Mouse (Mus musculus) cerebral cortex, adult 2 months (tissue): ENCODE results near the gene Ninl.

Experiments used
- WGBS: fragments of 180-500 bp; shearing (Covaris S2); methylation state at CpG from one replicate; pipeline ENCODE4 v1.1.7; 2018; 5-methylcytosine and 5-hydroxymethylcytosine counted together

The Ninl gene

DNA sequence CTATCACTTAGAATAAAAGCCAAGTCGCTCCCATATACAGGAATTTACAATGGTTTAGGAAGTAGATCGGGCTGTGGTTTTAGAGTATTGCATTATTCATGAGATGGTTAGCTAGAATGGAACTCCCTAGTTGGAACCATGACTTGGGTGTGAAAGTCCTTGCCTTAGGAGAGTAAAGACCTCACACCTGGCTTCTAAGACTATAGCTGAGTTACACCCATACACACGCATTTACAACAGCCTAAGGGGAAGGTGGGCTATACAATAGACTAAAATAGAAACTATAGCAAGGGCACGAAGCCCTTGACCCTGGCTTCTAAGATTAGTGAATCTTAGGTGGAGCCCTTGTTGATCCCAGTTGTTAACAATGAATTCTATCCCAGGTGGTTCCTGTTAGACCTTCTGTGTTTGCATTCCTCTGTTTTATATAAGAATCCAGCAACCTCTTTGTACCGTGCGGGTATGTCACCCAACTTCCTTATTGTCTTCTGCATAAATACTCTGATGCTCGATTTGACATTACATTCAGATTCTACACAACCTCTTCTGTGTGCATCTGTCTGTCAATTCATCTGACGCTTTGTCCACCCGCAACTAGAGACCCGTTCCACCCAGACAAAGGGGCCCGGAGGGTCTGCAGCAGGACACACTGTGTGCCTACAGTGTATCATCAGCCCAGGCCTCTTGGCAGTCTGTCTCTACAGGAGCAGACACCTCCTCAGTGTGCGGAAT, 91.1 kb downstream of the Ninl start:
- 88% methylated on average over 12 of the region's 12 CpGs for WGBS

DNA sequence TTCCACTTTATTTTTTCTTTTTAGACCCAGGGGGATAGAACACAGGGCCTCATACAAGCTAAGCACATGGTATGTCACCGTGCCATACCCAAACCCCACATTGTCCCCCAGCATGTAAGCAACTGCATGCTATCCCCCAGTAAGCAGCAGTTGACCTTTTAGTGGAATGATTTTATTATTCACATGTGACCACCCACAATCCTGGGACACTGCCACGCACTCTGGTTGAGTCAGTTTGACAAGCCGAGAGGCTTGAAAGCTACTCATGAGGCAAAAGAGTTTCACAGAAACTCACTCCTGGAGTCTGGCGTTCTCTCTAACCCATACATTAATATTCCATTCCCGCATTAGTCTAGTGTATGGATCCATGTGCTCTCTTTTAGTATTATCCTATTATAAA, 91.8 kb downstream of the Ninl start:
- 84% methylated on average over 5 of the region's 5 CpGs for WGBS

DNA sequence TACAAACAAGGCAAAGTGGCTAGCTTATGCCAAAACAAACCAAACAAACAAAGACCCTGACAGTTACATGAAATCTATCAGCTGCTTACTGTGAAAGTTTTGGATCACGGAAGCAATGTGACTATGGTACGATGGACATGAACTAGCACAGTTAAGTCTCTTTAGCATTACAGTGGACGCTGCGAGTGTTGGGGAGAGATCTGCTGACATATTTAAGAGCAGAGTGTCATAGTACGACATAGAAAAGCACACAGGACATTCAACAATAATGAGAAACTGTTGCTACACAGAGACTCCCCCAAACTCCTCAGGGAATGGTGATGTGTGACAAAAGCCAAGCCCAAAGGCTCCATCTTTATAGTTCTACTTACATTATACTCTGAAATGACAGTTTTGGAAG, 95.2 kb downstream of the Ninl start:
- 94% methylated on average over 5 of the region's 5 CpGs for WGBS

DNA sequence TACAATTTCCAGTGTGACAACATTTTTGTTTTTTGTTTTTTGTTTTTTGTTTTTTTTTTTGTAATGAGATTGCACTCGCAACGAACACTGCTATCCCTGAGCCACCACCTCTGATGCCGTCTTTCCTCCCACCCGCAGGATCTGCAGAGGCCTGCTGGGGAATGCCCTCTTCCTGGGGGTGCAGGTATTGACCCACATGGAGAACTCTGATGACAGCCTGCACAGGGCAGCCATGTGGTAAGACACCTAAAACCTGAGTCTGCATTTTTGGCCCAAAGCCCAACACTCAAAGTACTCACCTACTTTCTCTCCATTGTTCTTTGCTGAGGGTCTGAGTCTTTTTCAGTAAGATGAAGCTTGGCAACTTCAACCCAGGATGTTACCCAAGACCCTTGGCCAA, 104.5 kb downstream of the Ninl start:
- 92% methylated on average over 4 of the region's 4 CpGs for WGBS

DNA sequence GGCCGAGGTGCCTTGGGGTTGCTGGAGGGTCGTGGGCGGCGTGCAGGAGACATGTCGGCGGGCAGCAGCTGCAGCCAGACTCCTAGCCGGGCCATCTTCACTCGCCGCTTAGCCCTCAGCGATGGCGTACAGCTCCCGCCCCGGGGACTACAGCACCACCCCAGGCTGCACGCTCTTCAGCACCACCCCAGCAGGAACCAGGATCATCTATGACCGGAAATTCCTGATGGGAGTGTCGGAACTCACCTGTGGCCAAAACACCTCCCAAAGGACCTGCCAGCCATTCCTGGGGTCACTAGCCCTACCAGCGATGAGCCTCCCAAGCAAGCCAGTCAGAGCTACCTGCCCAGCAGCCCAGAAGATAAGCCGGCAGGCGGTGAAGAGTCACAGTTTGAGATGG, 105.7 kb downstream of the Ninl start:
- WGBS: 89% methylated on average over 19 of the region's 19 CpGs

DNA sequence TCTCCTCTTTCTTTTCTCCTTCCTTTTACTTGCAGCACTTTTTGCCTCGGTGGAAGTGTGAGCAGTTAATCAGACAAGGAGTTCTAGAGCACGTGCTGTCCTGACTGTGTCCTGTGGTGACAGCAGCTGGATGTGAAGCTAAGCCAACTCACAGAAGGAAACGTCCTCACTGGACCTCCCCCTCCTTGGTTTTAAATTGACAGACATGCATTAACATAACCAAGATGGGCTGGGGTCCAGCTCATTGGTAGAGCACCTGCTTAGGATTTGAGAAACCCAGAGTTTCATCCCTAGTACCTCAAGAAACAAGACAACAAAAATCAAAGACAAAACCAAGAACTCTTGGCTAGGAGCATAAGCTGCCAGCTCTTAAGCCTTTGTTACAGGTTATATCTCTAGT, 108.4 kb downstream of the Ninl start:
- WGBS: 40% methylated on average over 3 of the region's 3 CpGs

DNA sequence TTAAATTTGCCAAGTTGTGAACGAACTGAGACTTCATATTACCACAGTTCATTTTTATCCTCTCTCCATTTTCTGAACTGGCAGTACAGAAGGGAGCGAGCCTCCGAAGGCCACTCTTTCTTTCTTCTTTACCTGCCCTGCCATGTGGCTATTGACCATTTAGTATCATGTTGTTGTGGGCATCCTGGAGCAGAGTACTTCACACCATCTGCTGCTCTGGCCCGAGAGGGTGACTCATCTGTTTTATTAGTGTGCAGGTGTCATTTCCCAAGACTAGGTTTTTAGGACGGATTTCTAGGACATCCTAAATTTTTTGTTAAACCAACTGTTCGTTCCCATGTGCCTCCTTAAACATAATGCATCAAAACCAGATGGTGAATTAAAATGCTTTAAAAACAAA, 110.0 kb downstream of the Ninl start:
- 85% methylated on average over 6 of the region's 6 CpGs for WGBS

DNA sequence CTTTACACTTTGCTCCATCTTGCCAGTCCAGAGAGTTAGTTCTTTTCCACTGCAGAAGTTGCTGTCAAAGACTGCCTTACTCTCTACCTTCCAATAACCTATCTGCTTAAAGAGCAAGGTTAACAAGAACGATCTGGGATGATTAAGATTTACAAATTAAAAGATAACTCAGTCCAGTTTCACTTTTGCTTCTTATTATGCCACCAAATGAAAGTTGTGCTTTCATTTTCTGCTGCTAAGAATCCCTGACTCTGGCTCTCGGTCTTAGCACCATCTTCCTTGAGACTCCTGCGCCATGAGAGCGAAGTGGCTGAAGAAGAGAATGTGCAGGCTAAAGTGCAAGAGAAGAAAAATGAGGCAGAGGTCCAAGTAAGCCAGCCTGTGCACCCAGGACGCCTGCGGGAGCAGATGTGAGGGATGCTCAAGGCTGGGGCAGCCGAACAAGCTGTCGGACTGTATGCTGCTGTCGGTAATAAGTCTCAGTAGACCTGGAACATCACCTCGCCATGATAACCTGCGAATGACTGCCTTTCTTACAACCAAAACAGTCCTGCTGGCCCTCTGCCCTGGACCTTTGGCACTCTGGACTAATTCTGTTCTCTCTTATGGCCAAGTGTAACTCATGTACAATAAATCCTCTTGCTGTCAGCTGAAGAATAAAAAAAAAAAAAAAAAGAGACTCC, 112.0 kb downstream of the Ninl start:
- WGBS: 89% methylated on average over 11 of the region's 11 CpGs

DNA sequence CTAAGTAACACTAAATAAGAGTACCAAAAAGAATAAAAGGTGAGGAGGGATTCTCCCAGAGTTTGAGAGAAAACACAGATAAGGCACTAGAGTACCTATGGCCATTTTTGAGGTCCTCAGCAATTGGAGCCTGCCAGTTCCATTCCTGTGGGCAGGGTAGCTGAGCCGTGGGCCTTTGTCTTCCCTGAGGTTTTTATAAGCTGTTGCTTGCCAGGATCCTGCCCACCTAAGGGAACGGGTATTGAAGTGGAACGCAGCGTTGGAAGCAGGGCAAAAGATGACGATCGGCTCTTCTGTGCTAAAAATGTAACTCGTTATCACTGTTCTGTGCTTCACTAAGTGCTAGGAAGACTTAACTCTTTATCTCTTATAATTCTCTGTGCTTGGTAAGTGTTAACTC, 115.7 kb downstream of the Ninl start:
- 36% methylated on average over 7 of the region's 7 CpGs for WGBS

DNA sequence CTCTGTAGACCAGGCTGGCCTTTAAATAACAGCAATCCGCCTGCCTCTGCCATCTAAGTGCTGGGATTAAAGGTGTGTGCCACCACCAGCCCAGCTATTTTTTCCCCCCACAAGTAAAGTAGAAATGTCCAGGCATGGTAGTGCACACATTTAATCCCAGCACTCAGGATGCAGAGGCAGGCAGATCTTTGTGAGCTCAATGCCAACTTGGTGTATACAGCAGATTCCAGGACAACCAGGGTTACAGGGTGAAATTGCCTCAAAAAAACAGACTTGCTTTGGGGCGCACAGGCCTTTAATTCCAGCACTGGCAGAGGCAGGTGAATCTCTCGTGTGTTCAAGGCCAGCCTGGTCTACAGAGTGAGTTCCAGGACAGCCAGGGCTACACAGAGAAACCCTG, 116.2 kb downstream of the Ninl start:
- 92% methylated on average over 3 of the region's 3 CpGs for WGBS

DNA sequence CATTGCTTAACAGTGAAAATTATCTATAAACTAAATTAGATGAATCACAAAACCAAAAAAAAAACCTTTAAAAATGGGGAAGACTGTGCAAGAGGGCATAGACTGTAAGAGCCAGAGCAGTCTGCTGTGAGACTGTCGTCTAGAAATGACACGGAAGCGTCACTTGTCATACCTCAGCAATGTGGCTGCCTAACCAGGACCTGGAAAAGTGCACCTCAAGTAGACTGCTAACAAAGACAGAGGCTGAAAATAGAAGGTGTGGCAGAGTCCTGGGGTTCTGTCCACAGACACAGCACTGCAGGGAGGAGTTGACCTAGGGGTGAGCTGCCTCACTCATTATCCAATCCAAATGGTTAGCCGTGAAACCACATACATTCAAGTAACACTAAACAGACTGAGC, 117.0 kb downstream of the Ninl start:
- 69% methylated on average over 4 of the region's 4 CpGs for WGBS

DNA sequence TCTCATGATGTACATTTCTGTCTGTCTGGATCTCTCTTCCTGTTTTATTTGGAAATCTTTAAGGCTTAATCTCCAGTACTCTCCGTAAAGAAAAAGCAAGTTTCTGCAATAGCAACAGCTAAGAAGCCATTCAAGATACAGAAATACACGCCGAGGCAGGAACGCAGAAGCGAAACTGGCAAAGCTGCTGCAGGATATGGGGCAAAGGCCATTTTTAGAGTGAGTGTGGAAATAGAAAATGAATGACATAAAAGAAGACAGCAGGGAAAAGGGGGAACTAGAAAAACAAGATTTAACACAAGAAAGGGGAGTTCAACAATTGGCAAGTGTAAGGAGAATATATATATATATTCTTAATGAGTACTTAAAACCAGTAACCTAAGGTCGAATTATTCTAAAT, 117.5 kb downstream of the Ninl start:
- 67% methylated on average over 6 of the region's 6 CpGs for WGBS

DNA sequence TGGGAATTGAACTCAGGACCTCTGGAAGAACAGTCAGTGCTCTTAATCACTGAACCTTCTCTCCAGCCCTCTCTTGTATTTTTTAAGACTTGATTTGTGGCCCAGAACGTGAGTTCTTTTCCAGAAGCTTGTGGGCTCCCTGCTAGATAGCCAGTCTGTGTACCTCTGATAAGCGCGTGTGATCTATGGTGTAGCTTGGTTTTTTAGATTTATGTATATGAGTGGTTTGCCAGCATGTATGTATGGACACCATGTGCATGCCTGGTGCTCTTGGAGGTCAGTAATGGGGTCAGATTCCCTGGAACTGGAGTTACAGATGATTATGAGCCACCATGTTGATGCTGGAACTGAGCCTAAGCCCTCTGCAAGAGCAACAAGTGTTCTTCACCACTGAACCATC, 118.6 kb downstream of the Ninl start:
- 96% methylated on average over 3 of the region's 3 CpGs for WGBS

DNA sequence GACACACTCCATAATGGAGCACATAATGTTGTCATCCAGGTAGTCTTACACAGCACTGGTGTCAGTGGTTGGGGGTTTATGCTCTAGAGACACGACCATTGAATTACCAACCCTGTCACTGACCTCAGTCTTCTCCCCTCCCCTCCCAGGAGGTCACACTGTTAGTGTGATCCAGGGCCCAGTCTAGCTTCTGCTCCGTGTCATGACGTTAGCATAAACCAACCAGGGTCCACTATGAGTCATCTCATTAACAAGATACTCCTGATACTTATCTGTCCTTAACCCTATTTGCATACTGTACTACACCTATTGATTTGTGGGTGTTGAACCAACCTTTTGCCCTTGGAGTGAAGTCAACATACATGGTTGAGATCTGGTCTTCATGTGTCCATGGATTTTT, 120.5 kb downstream of the Ninl start:
- WGBS: 97% methylated on average over 3 of the region's 3 CpGs

DNA sequence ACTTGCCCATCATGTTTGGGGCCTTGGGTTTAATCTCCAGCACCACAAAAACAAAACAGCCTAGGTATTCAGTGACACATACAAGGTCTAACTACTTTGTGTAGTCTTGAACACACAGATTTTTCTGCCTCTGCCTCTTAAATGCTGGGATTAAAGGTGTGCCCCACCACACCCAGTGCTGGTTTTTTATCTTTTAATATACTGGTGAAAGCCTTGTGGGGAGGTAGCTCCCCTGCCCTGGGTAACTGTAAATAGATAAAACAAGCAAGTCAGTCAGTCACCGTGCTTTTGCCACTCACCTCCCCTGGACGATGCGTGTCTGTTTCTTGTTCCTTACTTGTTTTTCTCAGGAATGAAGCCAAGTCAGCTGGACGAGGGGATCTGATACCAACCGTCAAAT, 123.4 kb downstream of the Ninl start:
- WGBS: 82% methylated on average over 5 of the region's 5 CpGs

DNA sequence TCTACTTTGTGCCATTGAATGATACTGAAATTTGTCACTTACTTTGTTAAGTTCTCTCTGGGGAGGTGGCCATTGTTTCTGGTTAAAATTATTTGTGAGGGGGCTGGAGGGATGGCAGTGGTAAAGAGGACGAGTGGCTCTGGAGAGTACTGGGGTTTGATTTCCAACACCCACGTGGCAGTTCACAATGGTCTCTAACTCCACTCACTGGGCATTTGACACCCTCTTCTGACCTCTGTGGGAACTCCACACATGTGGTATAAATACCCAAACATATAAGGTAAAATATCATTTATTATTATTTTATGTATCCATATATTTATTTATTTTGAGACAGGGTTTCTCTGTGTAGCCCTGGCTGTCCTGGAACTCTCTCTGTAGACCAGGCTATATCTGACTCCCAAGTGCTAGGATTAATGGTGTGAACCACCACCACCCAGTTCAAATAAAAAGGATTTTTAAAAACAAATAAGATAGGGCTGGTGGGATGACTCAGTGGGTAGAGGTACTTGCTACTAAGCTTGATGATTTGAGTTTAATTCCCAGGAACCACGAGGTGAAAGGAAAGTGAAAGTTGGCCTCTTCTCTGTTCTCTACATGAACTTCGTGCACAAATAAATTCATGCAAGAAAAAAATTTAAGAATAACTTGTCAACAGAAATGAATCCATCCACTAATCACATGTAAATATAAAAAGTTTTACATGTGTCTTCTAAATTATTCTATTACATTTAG, 124.2 kb downstream of the Ninl start:
- 80% methylated on average over 4 of the region's 4 CpGs for WGBS

DNA sequence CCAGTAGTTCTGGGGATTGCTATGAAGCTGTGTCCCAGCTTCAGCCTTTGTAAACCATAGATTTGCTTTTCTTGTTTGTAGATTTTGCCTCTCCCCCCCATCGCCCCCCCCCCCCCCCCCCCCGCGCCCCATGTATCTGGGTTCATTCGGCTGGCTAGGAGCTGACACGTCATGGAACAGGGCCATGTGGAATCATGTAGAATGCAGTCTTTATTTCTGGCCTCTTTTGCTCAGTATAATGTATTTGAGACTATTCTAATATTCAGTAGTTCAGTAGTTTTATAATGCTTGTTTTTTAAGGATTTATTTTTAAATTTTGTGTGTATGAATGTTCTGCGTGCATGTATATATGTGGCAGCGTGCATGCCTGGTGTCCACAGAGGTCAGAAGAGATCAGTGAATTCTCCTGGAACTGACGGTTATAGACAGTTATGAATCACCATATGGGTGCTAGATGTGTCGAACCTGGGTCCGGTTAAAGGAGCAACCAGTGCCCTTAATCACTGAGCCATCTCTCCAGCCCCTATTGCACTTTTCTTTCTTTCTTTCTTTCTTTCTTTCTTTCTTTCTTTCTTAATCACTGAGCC, 128.8 kb downstream of the Ninl start:
- 31% methylated on average over 10 of the region's 10 CpGs for WGBS

DNA sequence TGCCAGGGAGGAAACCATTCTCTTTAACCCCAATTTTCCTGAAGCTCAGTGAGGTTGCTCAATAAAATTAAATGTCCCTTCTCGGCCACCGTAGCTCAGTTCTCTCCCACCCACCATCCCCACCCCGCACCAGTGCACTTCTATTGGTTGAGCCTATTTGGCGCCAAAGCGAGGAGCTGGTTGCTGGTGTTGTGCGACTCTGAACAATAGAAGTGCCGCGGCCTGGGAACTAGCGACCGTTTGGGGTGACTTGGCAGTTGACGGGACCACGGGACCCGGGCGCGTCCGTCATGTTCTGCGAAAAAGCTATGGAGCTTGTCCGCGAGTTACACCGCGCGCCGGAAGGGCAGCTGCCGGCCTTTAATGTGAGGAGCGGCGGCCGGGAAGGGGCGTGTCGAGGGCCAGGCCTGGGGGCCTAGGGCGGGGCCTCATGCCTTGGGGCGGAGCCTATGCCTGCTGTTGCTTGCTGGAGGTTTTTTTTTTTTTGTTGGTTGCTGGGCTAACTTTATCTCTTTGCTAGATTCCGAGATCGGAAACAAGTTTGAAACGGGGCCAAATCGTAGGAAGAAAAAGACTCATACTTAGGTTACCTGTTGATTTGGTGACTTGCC, 129.6 kb downstream of the Ninl start:
- WGBS: under 1% methylated on average over 35 of the region's 35 CpGs

DNA sequence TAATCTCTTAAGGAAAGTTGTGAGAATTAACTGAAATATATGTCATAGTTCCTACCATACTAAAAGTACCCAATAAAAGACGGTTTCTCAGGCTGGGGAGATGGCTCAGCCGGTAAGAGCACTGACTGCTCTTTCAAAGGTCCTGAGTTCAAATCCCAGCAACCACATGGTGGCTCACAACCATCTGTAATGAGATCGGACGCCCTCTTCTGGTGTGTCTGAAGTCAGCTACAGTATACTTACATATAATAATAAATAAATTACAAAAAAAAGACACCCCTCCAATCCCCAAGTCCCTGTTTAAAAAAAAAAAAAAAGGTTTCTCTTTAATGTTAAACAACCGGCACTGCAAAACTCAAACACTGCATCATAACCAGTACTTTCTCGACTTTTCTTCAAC, 130.3 kb downstream of the Ninl start:
- WGBS: 45% methylated on average over 6 of the region's 6 CpGs

DNA sequence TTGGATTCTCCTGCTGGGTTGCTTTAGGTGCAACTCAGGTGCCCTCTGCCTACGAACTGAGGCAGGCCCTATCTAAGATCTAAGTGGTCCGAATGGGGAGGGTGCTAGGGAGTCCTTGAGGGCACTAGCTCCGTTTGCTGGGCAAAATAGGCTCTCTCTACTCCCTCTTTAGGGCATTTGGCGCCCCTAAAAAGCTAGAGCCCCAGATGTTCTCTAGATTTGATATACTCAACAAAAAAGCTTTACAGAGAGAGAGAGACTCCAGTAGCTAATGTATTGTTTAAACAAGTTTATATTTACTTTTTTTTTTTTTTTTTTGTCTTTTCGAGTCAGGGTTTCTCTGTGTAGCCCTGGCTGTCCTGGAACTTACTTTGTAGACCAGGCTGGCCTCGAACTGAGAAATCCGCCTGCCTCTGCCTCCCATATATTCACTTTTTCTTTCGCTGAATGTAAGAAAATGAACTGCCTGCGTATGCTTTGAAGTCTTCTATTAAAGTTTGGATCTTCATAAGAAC, 134.2 kb downstream of the Ninl start, which contains the start of gene Gins1:
Gene Gins1 (plus strand): TSS at position 465 of the 515 bp plus-strand sequence.
- WGBS: 35% methylated on average over 9 of the region's 9 CpGs

DNA sequence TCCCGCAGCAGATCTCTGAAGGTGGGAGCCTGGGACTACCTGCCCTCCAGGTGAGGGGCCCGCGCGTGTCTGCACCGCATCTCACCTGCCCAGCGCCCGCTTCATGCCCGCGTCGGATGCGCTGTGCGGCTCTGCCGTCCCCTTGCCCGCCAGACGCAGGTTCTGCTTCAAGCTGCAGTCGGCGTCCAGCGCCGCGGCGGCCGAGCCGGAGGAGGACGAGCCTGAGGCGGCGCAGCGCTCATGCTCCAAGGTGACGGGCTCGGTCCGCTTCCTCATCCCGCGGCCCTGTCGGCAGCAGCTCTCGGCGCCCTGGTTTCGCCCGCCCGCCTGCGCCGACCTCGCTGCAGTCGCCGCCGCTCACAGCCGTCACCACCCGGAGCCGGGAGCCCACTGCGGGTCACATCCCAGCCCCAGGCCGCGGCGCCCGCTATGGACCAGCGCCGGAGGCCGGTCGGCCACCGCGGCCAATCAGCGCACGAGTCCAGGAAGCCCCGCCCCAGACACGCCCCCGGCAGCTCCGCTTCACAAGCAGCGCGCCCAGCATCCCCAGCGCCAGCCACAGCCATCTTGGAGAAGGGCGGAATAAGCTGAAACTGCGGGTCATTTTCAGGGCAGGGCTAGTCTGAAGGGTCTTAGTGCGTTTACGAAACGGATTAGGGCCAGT, 134.8 kb downstream of the Ninl start, which contains the start of gene Abhd12:
Gene Abhd12 (minus strand): TSS at position 470 of the 664 bp plus-strand sequence.
- WGBS: under 1% methylated on average over 72 of the region's 72 CpGs
